Mouse (Mus musculus): ENCODE results near the gene Efnb2. TPM values are rescaled to one million over a fixed set of nuclear protein-coding genes. Genes with fewer than 3 reads are reported as not detected.

Efnb2 gene
- polyA plus RNA-seq, 1 experiment, result 3.3 TPM

GRCm38 (mm10) chr8:8644160-8644915 is 16.7 kb downstream of the Efnb2 start:
- H3K4me3 ChIP-seq (ENCODE audit: insufficient read depth, low read depth, low read length), result no peak overlapping the region
- H3K4me1 ChIP-seq (ENCODE audit: control insufficient read depth, insufficient read depth, insufficient read length, low read length), result peaks cover 12% of the 10 kb centered on the region
- no peak overlapping the region for H3K27ac ChIP-seq (replicated peaks; ENCODE audit: low read depth, low read length)

GRCm38 (mm10) chr8:8640264-8640588 is 20.8 kb downstream of the Efnb2 start:
- Histone ChIP-seq H3K27ac (replicated peaks; ENCODE audit: low read depth, low read length) (no peak overlapping the region), H3K4me3 (ENCODE audit: insufficient read depth, low read depth, low read length) (no peak overlapping the region), H3K4me1 (ENCODE audit: control insufficient read depth, insufficient read depth, insufficient read length, low read length) (peaks cover 13% of the 10 kb centered on the region; the same call in 1 of the 2 replicates)

- no peak overlapping the region for H3K4me3 ChIP-seq (ENCODE audit: insufficient read depth, low read depth, low read length)
- no peak overlapping the region for H3K27ac ChIP-seq (replicated peaks; ENCODE audit: low read depth, low read length)
- peaks cover 13% of the 10 kb centered on the region; the same call in 1 of the 2 replicates for H3K4me1 ChIP-seq (ENCODE audit: control insufficient read depth, insufficient read depth, insufficient read length, low read length)
Measured at GRCm38 (mm10) chr8:8639569-8640263, 21.3 kb downstream of the Efnb2 start.

DNA sequence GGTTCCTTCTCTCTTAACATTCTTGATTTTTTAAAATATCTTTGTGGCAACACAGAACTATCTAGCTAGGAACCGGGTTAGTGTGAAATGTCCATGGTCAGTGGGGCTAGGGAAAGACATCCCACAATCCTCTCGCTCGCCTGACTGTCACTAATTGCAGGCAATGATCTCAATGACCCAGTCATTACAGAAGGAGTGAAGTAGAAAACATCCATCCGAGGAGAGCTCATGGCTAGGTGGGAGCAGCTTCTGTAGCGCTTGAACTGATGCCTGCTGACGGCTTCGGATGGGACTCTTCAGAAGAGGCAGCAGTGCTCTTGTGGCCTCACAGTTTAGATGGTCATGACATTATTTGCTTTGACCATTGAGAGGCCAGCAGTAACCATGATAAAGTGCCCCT is 29.6 kb downstream of the Efnb2 start:
- Histone ChIP-seq H3K4me1 (ENCODE audit: control insufficient read depth, insufficient read depth, insufficient read length, low read length) (peaks cover 14% of the 10 kb centered on the region), H3K27ac (replicated peaks; ENCODE audit: low read depth, low read length) (no peak overlapping the region), H3K4me3 (ENCODE audit: insufficient read depth, low read depth, low read length) (no peak overlapping the region)

GRCm38 (mm10) chr8:8624017-8624416 is 37.0 kb downstream of the Efnb2 start:
- Histone ChIP-seq H3K4me3 (ENCODE audit: insufficient read depth, low read depth, low read length) (no peak overlapping the region), H3K27ac (replicated peaks; ENCODE audit: low read depth, low read length) (0 out of 2 replicates have a peak overlapping the region, but pooled peaks have one; percentile 3), H3K4me1 (ENCODE audit: control insufficient read depth, insufficient read depth, insufficient read length, low read length) (no peaks in the 10 kb centered on the region; the same call in none of the 2 replicates)

- Histone ChIP-seq H3K27ac (replicated peaks; ENCODE audit: low read depth, low read length) (no peak overlapping the region), H3K4me1 (ENCODE audit: control insufficient read depth, insufficient read depth, insufficient read length, low read length) (no peaks in the 10 kb centered on the region; the same call in none of the 2 replicates), H3K4me3 (ENCODE audit: insufficient read depth, low read depth, low read length) (no peak overlapping the region)
Measured at GRCm38 (mm10) chr8:8623486-8623885, 37.6 kb downstream of the Efnb2 start.

GRCm38 (mm10) chr8:8622476-8622875 is 38.6 kb downstream of the Efnb2 start:
- Histone ChIP-seq H3K27ac (replicated peaks; ENCODE audit: low read depth, low read length) (no peak overlapping the region), H3K4me1 (ENCODE audit: control insufficient read depth, insufficient read depth, insufficient read length, low read length) (no peaks in the 10 kb centered on the region), H3K4me3 (ENCODE audit: insufficient read depth, low read depth, low read length) (no peak overlapping the region)

DNA sequence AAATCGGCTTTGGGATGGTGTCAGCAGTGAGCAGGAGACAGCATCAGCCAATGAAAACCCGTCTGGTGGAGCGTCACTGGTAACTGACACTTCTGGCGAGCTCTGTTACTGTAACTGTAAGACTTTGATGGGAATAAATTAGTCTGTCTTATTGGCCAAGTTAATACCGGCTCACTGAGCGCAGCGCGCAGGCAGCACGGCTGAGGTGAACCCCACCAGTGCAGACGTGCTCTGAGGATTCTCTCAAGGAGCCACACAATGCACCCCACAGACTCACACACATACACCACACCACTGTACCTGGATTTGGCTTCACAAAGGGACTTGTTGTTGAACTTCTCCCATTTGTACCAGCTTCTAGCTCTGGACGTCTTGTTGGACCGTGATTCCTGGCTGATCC is 39.0 kb downstream of the Efnb2 start:
- no peaks in the 10 kb centered on the region for H3K4me1 ChIP-seq (ENCODE audit: control insufficient read depth, insufficient read depth, insufficient read length, low read length)
- H3K27ac ChIP-seq (replicated peaks; ENCODE audit: low read depth, low read length), result no peak overlapping the region
- no peak overlapping the region for H3K4me3 ChIP-seq (ENCODE audit: insufficient read depth, low read depth, low read length)

DNA sequence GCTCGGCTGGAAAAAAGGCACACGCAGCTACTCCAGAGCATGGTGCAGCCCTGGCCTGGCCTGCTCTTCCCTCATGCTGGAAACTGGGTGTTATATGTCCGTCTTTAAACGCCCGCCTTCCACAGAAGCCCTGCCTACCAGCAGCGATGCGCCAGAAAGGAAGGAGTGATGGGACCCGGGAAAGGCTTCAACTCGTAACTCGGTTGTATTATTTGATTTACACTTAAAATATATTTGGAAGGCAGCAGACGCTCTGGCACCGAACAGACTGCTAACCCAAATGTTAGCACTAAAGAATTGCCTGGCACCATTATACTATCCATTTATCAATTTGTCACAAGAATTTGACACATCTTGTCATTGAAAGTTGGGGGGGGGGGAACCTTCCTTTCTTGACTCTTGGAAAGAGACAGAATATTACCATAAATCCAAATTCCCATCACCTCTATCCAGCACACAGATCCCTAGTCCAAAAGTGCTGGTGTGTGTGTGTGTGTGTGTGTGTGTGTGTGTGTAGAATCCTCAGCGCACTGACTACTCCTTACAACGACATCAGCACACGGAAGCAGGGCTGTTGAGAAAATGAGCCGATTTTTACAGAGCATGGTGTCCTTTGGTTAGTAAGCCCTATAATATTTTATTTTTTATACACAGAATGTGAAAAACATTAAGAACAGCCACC is 39.7 kb downstream of the Efnb2 start:
- no peak overlapping the region for H3K4me3 ChIP-seq (ENCODE audit: insufficient read depth, low read depth, low read length)
- no peak overlapping the region for H3K27ac ChIP-seq (replicated peaks; ENCODE audit: low read depth, low read length)
- H3K4me1 ChIP-seq (ENCODE audit: control insufficient read depth, insufficient read depth, insufficient read length, low read length), result no peaks in the 10 kb centered on the region

- no peak overlapping the region for H3K4me3 ChIP-seq (ENCODE audit: insufficient read depth, low read depth, low read length)
- H3K27ac ChIP-seq (replicated peaks; ENCODE audit: low read depth, low read length), result no peak overlapping the region
- H3K4me1 ChIP-seq (ENCODE audit: control insufficient read depth, insufficient read depth, insufficient read length, low read length), result no peaks in the 10 kb centered on the region
Measured at GRCm38 (mm10) chr8:8620536-8620935, 40.5 kb downstream of the Efnb2 start.

- Histone ChIP-seq H3K4me1 (ENCODE audit: control insufficient read depth, insufficient read depth, insufficient read length, low read length) (no peaks in the 10 kb centered on the region), H3K4me3 (ENCODE audit: insufficient read depth, low read depth, low read length) (no peak overlapping the region), H3K27ac (replicated peaks; ENCODE audit: low read depth, low read length) (no peak overlapping the region)
Measured at GRCm38 (mm10) chr8:8619221-8620194, 41.5 kb downstream of the Efnb2 start.

DNA sequence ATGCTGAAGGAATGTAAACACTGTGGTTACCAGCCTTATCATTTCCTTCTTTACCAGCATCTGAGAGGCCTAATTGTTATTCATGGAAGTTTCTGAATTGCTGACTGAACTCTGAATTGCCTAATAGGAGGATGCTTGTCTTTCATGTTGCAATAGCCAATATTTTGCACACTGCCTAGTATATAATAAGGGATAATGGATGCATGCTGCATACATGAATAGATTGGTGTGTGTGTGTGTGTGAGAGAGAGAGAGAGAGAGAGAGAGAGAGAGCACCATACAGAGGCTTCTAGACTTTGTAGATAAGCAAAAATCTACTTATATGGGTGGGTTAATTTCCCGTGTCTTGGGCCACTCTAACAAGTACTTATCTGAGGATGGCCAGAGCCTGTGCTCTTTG is 47.2 kb downstream of the Efnb2 start:
- H3K4me1 ChIP-seq (ENCODE audit: control insufficient read depth, insufficient read depth, insufficient read length, low read length), result no peaks in the 10 kb centered on the region; the same call in 1 of the 2 replicates
- H3K27ac ChIP-seq (replicated peaks; ENCODE audit: low read depth, low read length), result no peak overlapping the region
- H3K4me3 ChIP-seq (ENCODE audit: insufficient read depth, low read depth, low read length), result no peak overlapping the region

GRCm38 (mm10) chr8:8611928-8612327 is 49.1 kb downstream of the Efnb2 start:
- H3K4me3 ChIP-seq (ENCODE audit: insufficient read depth, low read depth, low read length), result no peak overlapping the region
- H3K27ac ChIP-seq (replicated peaks; ENCODE audit: low read depth, low read length), result no peak overlapping the region
- H3K4me1 ChIP-seq (ENCODE audit: control insufficient read depth, insufficient read depth, insufficient read length, low read length), result no peaks in the 10 kb centered on the region; the same call in 1 of the 2 replicates

GRCm38 (mm10) chr8:8609791-8610190 is 51.3 kb downstream of the Efnb2 start:
- Histone ChIP-seq H3K27ac (replicated peaks; ENCODE audit: low read depth, low read length) (no peak overlapping the region), H3K4me1 (ENCODE audit: control insufficient read depth, insufficient read depth, insufficient read length, low read length) (no peaks in the 10 kb centered on the region; the same call in 1 of the 2 replicates), H3K4me3 (ENCODE audit: insufficient read depth, low read depth, low read length) (no peak overlapping the region)

Measured in brown adipose tissue, adult 24 weeks (tissue).